Mouse (Mus musculus) lung, postnatal 0 days (tissue): ENCODE measurements around the gene Nkx2-4.

Source experiments
- CTCF ChIP-seq: IDR thresholded peaks from 2 replicates; pipeline ENCODE4 v1.5.1; 2016; ENCODE audit warnings: antibody characterized with exemption, mild to moderate bottlenecking
- EP300 ChIP-seq: IDR thresholded peaks from 2 replicates; pipeline ENCODE4 v1.6.1; 2016; ENCODE audit warnings: antibody characterized with exemption, mild to moderate bottlenecking, control low read depth

DNA sequence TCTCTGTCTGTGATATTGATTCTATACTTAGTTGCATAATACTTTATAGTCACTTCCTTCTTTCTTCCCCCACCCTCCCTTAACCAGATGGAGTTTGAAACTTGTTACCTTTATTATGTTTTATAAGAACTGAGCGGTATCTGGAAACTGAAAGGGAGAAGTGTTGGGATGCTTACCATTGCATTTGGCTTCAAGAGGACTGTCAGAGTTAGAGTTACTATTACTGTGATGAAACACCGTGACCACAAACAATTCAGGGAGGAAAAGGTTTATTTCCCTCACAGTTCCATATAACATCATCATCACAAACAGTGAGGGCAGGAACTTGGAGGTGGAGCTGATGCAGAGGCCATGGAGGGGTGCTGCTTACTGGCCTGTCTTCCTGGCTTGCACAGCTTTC, 49.4 kb downstream of the Nkx2-4 start:
- TF ChIP-seq EP300 = no peak
- no peak for TF ChIP-seq CTCF
